Mouse (Mus musculus) liver, adult 2 months (tissue): ENCODE data around the gene Vamp9. TPM values are rescaled to one million over a fixed set of nuclear protein-coding genes. Genes with fewer than 3 reads are reported as not detected.
A peak's percentile ranks its signal among the peaks of the same experiment; 100 is the strongest.

Experiments
- DNase-seq: peaks from one replicate; pipeline ENCODE4 v3.0.0-alpha.2; 2011; ENCODE audit warnings: low read depth, low spot score; ENCODE audit errors: extremely low read depth
- H3K27ac ChIP-seq: fragments of 200-500 bp; replicated peaks from 2 replicates; pipeline ENCODE4 v1.5.1; 2012; ENCODE audit warnings: low read depth, mild to moderate bottlenecking, control low read depth, inconsistent platforms, low read length; ENCODE audit not compliant: insufficient read depth
- H3K27me3 ChIP-seq: fragments of 200-500 bp; 2 replicates; pipeline ENCODE4 v1.6.1; 2012; ENCODE audit warnings: mild to moderate bottlenecking, moderate library complexity, low read length, inconsistent platforms; ENCODE audit not compliant: control insufficient read depth, insufficient read depth
- H3K36me3 ChIP-seq: fragments of 200-500 bp; 2 replicates; pipeline ENCODE4 v1.6.1; 2012; ENCODE audit warnings: low read length, inconsistent platforms; ENCODE audit not compliant: control insufficient read depth, insufficient read depth
- H3K4me1 ChIP-seq: fragments of 200-500 bp; 2 replicates; pipeline ENCODE4 v1.6.1; 2011; ENCODE audit warnings: low read length; ENCODE audit not compliant: control insufficient read depth, insufficient read depth
- H3K4me3 ChIP-seq: fragments of 200-500 bp; 2 replicates; pipeline ENCODE4 v1.5.1; 2011; ENCODE audit warnings: low read depth, mild to moderate bottlenecking, control low read depth, low read length, moderate library complexity; ENCODE audit not compliant: insufficient read depth
- H3K79me2 ChIP-seq: fragments of 200-500 bp; 2 replicates; pipeline ENCODE4 v1.6.1; 2012; ENCODE audit warnings: inconsistent platforms, mild to moderate bottlenecking, low read length, moderate library complexity; ENCODE audit not compliant: control insufficient read depth, insufficient read depth
- H3K9ac ChIP-seq: fragments of 200-500 bp; 2 replicates; pipeline ENCODE4 v1.6.1; 2012; ENCODE audit warnings: low read depth, mild to moderate bottlenecking, control low read depth, inconsistent platforms, low read length
- CTCF ChIP-seq: fragments of 200-500 bp; IDR thresholded peaks from 2 replicates; pipeline ENCODE4 v1.5.1; 2011; ENCODE audit warnings: low read depth, low read length, control low read depth
- POLR2A ChIP-seq: fragments of 200-500 bp; IDR thresholded peaks from 2 replicates; pipeline ENCODE4 v1.6.1; 2011; ENCODE audit warnings: low read length, control low read depth; ENCODE audit not compliant: insufficient read depth; ENCODE audit errors: extremely low read depth
- WGBS: fragments of 180-500 bp; shearing (Covaris S2); methylation state at CpG from one replicate; pipeline ENCODE4 v1.1.7; 2018; 5-methylcytosine and 5-hydroxymethylcytosine counted together
- polyA plus RNA-seq: library from polyadenylated mRNA; depleted of rRNA; stranded (reverse); fragments of >200 nt; gene quantifications from 2 replicates; pipeline ENCODE4 v1.2.3, GENCODE M21; 2012; rRNA removed
- total RNA-seq: library from RNA; depleted of rRNA; stranded (reverse); fragments of >200 nt; gene quantifications from 2 replicates; pipeline ENCODE4 v1.2.3, GENCODE M21; 2014; rRNA removed

The Vamp9 gene
- not detected in 2 replicates for total RNA-seq
- not detected in 2 replicates for polyA plus RNA-seq

DNA sequence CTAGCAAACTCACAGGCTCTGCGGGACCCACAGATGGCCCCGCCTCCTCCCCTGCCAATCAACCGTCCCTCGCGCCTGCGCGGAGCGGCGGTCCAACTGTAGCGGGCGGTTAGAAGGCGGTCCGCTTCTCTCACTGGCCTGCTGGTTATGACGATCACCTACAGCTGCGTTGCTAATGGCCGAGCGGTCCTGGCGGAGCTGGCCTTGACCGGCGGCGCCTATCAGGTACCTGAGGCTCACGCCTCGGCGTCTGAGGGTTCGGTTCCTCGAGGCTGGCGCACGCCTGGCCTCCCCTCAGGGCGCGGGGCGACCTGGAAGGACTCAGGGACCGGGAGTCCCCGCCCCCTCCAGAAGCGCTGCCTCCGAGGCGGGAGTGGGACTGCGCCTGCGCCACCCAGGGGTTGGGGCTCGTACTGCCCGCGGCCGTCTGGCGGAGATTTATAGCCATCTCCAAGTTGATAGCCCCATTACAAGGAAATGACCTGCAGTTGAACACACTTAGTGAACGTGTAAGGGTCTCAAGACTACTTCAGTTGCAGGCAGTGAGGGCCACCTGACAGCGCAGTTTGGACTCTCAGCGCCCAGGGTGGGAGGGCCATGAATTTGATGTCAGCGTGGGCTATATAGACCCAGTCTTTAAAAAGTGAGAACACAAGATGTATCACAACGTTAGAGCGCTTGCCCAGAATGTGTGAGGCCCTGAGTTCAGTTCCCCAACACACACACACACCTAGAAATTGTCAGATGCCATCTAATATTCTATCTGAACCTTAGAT is at the start of gene Vamp9:
Gene Vamp9, plus strand, starts transcription at position 74 of the 776 bp plus-strand sequence.
- TF ChIP-seq POLR2A, result no peak
- TF ChIP-seq CTCF, result peak; percentile 43
- H3K27ac ChIP-seq, result no peak within 1 kb of the TSS
- no peaks in the 10 kb centered on the region for H3K27me3 ChIP-seq
- 7% methylated on average over 49 of the region's 49 CpGs for WGBS
- H3K79me2 ChIP-seq, result no peaks in the 10 kb centered on the region
- peak within 1 kb of the TSS; percentile 73 for H3K4me3 ChIP-seq
- H3K36me3 ChIP-seq, result no peaks in the 10 kb centered on the region
- DNase-seq, result peak; percentile 44
- no peaks in the 10 kb centered on the region for H3K4me1 ChIP-seq
- H3K9ac ChIP-seq, result peak within 1 kb of the TSS; percentile 69

- Histone ChIP-seq H3K4me1 (peaks cover 5% of the 10 kb centered on the region), H3K9ac (no peak overlapping the region), H3K27ac (no peak overlapping the region), H3K27me3 (peaks cover 9% of the 10 kb centered on the region; the same call in 1 of the 2 replicates), H3K4me3 (no peak overlapping the region), H3K36me3 (no peaks in the 10 kb centered on the region), H3K79me2 (no peaks in the 10 kb centered on the region)
- DNase-seq, result no peak
- 33% methylated on average over 14 of the region's 14 CpGs for WGBS
- TF ChIP-seq POLR2A (no peak), CTCF (no peak)
Measured at GRCm38 (mm10) chr5:99857106-99857637, 48.9 kb upstream of the Vamp9 start.

GRCm38 (mm10) chr5:99859637-99860433 is 46.2 kb upstream of the Vamp9 start:
- 17% methylated on average over 13 of the region's 13 CpGs for WGBS
- peaks cover 5% of the 10 kb centered on the region for H3K4me1 ChIP-seq
- DNase-seq, result peak; percentile 14

DNA sequence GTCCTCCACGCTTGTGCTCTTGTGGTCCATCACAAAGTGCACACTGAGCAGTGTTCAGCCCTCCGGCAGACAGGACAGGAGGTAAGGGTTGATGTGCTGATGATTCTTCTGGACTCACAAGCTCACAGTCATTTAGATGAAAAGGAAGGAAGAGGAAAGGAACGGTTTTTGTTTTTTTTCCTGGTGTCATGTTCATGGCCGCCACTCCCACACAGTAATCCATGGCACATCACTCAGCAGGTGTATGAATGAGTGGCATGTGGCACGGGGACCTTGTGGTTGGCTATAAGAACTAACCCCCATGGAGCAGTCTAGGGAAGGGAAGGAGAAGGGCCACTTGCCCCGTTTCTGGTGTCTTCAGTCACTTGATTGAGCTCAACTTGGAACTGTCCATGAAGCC is 44.2 kb upstream of the Vamp9 start:
- H3K4me1 ChIP-seq, result peaks cover 5% of the 10 kb centered on the region
- peaks cover 7% of the 10 kb centered on the region; the same call in 1 of the 2 replicates for H3K27me3 ChIP-seq
- no peak overlapping the region for H3K4me3 ChIP-seq
- 87% methylated on average over 6 of the region's 6 CpGs for WGBS
- no peak for DNase-seq
- H3K79me2 ChIP-seq, result no peaks in the 10 kb centered on the region
- H3K36me3 ChIP-seq, result no peaks in the 10 kb centered on the region
- no peak overlapping the region for H3K9ac ChIP-seq
- no peak overlapping the region for H3K27ac ChIP-seq
- TF ChIP-seq CTCF (no peak), POLR2A (no peak)

More at GRCm38 (mm10) chr5:99859637-99860433, 46.2 kb upstream of the Vamp9 start:
- TF ChIP-seq CTCF, result no peak
- TF ChIP-seq POLR2A, result no peak
- H3K27ac ChIP-seq, result no peak overlapping the region
- no peak overlapping the region for H3K9ac ChIP-seq
- H3K36me3 ChIP-seq, result no peaks in the 10 kb centered on the region
- no peaks in the 10 kb centered on the region for H3K79me2 ChIP-seq
- no peak overlapping the region for H3K4me3 ChIP-seq
- peaks cover 9% of the 10 kb centered on the region; the same call in 1 of the 2 replicates for H3K27me3 ChIP-seq

DNA sequence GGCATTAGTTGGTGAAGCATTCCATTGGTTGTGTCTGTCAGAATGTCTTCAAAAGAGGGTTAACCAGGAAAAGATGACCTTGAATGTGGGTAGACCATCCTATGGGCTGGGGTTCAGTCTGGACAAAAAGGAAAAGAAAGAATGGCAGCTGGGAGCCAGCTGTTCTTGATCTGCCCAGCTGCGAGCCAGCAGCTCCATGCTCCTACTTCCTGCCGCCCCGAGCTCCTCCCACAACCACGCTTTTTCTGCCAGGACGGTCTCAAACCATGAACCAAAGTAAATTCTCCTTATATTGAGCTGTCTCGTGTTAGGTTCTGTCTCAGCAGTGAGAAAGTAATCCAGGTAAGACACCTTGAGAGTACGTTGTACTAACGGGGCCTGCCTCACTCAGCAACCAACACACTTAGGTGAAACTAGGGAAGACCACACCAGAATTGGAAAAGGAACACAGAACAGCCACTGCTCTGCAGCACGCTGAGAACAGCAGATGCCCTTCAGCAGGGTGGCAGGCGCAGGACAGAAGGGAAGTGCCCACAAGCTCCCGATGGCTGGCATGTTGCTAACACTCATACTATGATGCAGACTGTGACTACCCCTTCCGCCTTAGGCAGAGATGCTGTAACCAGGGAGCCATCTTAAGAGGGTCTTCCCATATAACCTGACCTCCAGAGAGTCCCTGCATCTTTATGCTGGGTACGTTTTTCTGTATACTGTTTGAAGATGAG is 42.2 kb upstream of the Vamp9 start:
- no peak overlapping the region for H3K4me3 ChIP-seq
- H3K9ac ChIP-seq, result no peak overlapping the region
- TF ChIP-seq CTCF (no peak), POLR2A (no peak)
- H3K27ac ChIP-seq, result no peak overlapping the region
- no peaks in the 10 kb centered on the region for H3K79me2 ChIP-seq
- no peak for DNase-seq
- H3K4me1 ChIP-seq, result peaks cover 5% of the 10 kb centered on the region
- no peaks in the 10 kb centered on the region for H3K36me3 ChIP-seq
- no peaks in the 10 kb centered on the region for H3K27me3 ChIP-seq
- WGBS, result 81% methylated on average over 13 of the region's 13 CpGs
